Mouse (Mus musculus) small intestine, adult 2 months (tissue): Measurements from ENCODE around the gene Sv2c. TPM values are rescaled to one million over a fixed set of nuclear protein-coding genes. Genes with fewer than 3 reads are reported as not detected.
"Not testable (repeated sequence)": the region's sequence is repeated elsewhere in the genome, so short reads cannot be mapped to it uniquely, and the experiment has no call there.

ENCODE experiments used
- H3K27ac ChIP-seq: fragments of 200-500 bp; 2 replicates; pipeline ENCODE4 v1.5.1; 2012; ENCODE audit warnings: low read depth, low read length, control low read depth, inconsistent platforms; ENCODE audit not compliant: insufficient read depth
- H3K27me3 ChIP-seq: fragments of 200-500 bp; 2 replicates; pipeline ENCODE4 v1.6.1; 2012; ENCODE audit warnings: mild to moderate bottlenecking, moderate library complexity, low read length, inconsistent platforms; ENCODE audit not compliant: control insufficient read depth, insufficient read depth
- H3K36me3 ChIP-seq: fragments of 200-500 bp; 2 replicates; pipeline ENCODE4 v1.6.1; 2012; ENCODE audit warnings: mild to moderate bottlenecking, low read length, control low read depth, inconsistent platforms; ENCODE audit not compliant: control insufficient read depth, insufficient read depth
- H3K4me1 ChIP-seq: fragments of 200-500 bp; 2 replicates; pipeline ENCODE4 v1.6.1; 2012; ENCODE audit warnings: low read length, inconsistent platforms, mixed read lengths; ENCODE audit not compliant: control insufficient read depth, insufficient read depth, insufficient read length
- H3K4me3 ChIP-seq: fragments of 200-500 bp; 2 replicates; pipeline ENCODE4 v1.5.1; 2012; ENCODE audit warnings: low read depth, mild to moderate bottlenecking, control low read depth, inconsistent platforms, low read length, moderate library complexity
- CTCF ChIP-seq: fragments of 200-500 bp; IDR thresholded peaks from 2 replicates; pipeline ENCODE4 v1.5.1; 2012; ENCODE audit warnings: low read depth, mild to moderate bottlenecking, control low read depth, inconsistent platforms, low read length, moderate library complexity, mixed read lengths; ENCODE audit not compliant: insufficient replicate concordance, insufficient read length; ENCODE audit errors: extremely low read depth
- POLR2A ChIP-seq: fragments of 200-500 bp; IDR thresholded peaks from 2 replicates; pipeline ENCODE4 v1.6.1; 2012; ENCODE audit warnings: low read depth, mild to moderate bottlenecking, control low read depth, inconsistent platforms, low read length, moderate library complexity
- WGBS: fragments of 180-500 bp; shearing (Covaris S2); methylation state at CpG from one replicate; pipeline ENCODE4 v1.1.7; 2018; 5-methylcytosine and 5-hydroxymethylcytosine counted together
- polyA plus RNA-seq: library from polyadenylated mRNA; depleted of rRNA; stranded (reverse); fragments of >200 nt; gene quantifications from 2 replicates; pipeline ENCODE4 v1.2.3, GENCODE M21; 2012

The Sv2c gene
- polyA plus RNA-seq, 1 experiment: 0.25 TPM

DNA sequence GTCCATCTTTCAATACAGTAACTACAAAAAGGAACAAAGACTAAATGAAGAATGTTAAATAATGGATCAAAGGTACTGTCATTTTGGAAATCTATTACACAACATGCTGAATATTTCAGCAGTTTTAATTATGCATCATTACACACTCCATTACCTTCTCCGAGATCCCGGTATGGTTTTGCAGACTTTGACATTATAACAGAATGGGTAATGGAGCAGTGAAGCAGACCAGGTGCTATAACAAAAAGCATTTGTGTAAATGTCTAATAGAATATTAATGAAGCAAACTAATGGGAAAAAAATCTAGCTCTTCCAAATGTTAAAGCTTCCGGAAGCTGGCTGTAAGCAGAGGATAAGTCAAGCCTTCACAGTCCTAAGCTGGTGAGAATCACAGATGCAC, 21.6 kb downstream of the Sv2c start:
- Histone ChIP-seq H3K4me1 (no peaks in the 10 kb centered on the region), H3K27ac (no peak overlapping the region), H3K4me3 (no peak overlapping the region), H3K27me3 (no peaks in the 10 kb centered on the region), H3K36me3 (no peaks in the 10 kb centered on the region)
- WGBS: 92% methylated on average over 3 of the region's 3 CpGs
- no peak for TF ChIP-seq CTCF
- no peak for TF ChIP-seq POLR2A

DNA sequence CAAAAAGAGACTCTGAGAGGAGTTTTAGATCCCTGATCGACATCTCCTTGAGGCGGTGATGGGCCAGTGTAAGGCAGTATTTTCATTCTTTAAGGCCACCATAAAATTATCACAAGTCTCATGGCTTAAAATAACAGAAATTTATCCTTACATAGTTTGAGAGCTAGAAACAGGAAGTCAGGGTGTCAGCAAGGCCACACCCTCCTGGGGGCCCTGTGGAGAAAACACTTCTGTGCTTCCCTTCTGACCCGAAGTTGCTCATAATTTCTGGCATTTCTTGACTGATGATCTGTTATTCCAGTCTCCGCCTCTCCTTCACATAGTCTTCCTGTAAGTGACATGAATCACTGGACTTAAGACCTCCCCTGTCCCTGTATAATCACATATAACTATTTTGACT, 26.0 kb downstream of the Sv2c start:
- TF ChIP-seq CTCF (no peak), POLR2A (no peak)
- no peaks in the 10 kb centered on the region for H3K27me3 ChIP-seq
- H3K4me1 ChIP-seq: no peaks in the 10 kb centered on the region
- no peaks in the 10 kb centered on the region for H3K36me3 ChIP-seq
- no peak overlapping the region for H3K27ac ChIP-seq
- no peak overlapping the region for H3K4me3 ChIP-seq
- 63% methylated on average over 4 of the region's 4 CpGs for WGBS

DNA sequence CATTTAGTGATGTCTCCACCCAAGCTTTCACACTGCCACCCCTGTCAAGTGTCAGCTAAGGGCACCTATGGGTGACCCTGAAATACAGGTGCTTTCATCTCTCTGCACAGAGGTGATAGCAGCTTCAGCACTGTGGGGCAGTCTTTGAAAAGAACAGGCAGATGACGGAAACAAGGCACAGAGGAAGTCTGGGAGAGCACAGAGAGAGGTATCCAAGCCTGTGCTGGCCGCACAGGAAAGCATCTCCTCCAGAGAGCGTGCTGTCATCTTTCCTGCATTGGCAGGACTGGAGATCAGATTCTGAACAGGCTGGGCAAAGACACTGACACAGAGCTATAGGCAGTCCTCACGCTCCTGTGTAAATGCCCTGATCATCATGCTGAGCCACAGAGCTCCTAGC, 41.4 kb downstream of the Sv2c start:
- H3K4me3 ChIP-seq: no peak overlapping the region
- no peaks in the 10 kb centered on the region for H3K27me3 ChIP-seq
- no peak for TF ChIP-seq POLR2A
- no peak for TF ChIP-seq CTCF
- no peaks in the 10 kb centered on the region for H3K36me3 ChIP-seq
- 75% methylated on average over 4 of the region's 4 CpGs for WGBS
- no peaks in the 10 kb centered on the region for H3K4me1 ChIP-seq
- H3K27ac ChIP-seq: no peak overlapping the region

DNA sequence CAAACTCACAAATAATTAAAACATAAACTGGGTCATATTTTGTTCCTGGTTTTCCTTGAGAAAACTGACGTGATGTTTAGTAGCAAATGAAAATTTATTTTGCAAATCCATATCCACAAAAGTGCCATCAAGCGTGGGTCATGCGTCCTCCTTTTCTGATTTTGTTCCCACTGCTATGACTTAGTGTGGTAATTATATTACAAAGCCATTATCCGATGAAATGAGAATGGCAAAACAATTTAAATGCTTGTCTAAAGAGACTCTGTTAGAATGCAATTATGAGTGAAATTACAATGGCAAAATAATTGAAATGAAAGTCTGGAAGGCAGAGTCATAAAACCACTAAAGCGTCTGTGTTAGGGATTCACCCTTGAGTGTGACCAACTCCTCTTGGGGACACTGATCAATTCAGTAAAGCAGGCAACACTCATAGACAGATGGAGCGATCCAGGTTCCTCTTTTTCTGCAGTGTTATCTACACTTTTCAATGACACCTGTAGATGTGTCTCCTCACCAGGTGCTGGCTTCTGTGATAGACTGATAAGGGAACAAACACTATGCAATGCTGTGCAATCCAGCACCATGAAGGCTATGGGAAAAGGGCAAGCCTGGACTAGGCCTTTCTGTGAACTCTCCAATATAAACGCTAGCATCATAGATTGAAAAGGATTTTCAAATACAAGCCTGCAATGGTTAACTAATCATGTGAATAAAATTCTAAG, 46.6 kb downstream of the Sv2c start:
- H3K27ac ChIP-seq: no peak overlapping the region
- H3K4me1 ChIP-seq: no peaks in the 10 kb centered on the region
- no peaks in the 10 kb centered on the region for H3K27me3 ChIP-seq
- no peak overlapping the region for H3K4me3 ChIP-seq
- 65% methylated on average over 7 of the region's 7 CpGs for WGBS
- TF ChIP-seq CTCF (no peak), POLR2A (no peak)
- no peaks in the 10 kb centered on the region for H3K36me3 ChIP-seq

DNA sequence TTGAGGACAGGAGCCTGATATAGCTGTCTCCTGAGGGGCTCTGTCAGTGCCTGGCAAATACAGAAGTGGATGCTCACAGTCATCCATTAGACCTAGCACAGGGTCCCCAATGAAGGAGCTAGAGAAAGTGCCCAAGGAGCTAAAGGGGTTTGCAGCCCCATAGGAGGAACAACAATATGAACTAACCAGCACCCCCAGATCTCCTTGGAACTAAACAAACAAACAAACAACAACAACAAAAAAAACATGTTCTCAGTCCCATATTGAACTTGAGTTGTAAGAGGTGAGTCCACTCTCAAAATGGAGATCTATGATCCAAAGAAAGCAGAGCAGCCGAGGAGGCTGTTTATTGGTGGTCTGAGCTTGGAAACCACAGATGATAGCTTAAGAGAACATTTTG, 50.6 kb downstream of the Sv2c start, which contains the start of gene Gm17190:
Gene Gm17190 (plus strand): TSS at position 301 of the 400 bp plus-strand sequence.
- H3K27me3 ChIP-seq, H3K36me3 ChIP-seq, H3K27ac ChIP-seq, H3K4me3 ChIP-seq, H3K4me1 ChIP-seq: not testable (repeated sequence)
- WGBS: 81% methylated on average over 1 of the region's 1 CpGs

DNA sequence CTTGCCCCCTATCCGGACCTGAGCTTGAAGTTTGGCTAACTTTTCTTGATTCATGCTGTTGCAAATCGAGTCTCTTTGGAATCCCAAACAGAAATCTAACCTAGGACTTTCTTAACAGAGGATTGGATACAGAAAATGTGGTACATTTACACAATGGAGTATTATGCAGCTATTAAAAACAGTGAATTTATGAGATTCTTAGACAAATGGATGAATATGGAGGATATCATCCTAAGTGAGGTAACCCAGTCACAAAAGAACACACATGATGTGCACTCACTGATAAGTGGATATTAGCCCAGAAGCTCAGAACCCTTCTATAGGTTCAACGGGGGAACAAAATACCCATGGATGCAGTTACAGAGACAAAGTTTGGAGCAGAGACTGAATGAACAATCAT, 51.1 kb downstream of the Sv2c start, which contains the start of gene Gm20075:
Gene Gm20075 (minus strand): TSS at position 101 of the 400 bp plus-strand sequence.
- WGBS: 81% methylated on average over 3 of the region's 3 CpGs
- not testable (repeated sequence) for H3K4me1 ChIP-seq, H3K4me3 ChIP-seq, H3K27me3 ChIP-seq, H3K27ac ChIP-seq, H3K36me3 ChIP-seq

DNA sequence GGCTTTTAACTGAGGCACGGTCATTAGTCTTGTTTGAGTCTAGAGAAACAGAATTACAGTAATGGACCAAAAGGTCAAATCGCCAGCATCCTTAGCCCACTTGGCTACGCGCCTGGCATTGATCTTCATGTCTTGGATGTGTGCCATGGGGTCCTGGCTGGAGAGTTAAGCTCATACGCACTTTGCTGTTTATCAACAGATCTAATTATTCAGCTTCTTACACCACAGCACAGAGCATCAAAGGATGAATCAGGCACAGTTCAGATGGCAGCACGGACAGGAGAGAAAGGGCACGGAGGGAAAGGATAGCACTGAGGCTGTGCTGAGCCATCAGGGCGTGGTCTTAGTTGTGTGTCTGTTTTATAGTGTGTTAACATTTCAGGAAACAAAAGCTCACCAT, 58.8 kb downstream of the Sv2c start:
- no peak for TF ChIP-seq POLR2A
- TF ChIP-seq CTCF: no peak
- no peak overlapping the region for H3K4me3 ChIP-seq
- WGBS: 33% methylated on average over 8 of the region's 8 CpGs
- no peak overlapping the region for H3K27ac ChIP-seq
- 0 out of 2 replicates have a peak, but pooled peaks cover 2% of the 10 kb centered on the region for H3K4me1 ChIP-seq
- H3K27me3 ChIP-seq: no peaks in the 10 kb centered on the region
- no peaks in the 10 kb centered on the region for H3K36me3 ChIP-seq
